Comparison of ENCODE assay signal across 8 mouse cellular contexts in genomic region chr6:13677141-13677761, GRCm38 (mm10). TPM values are rescaled to one million over a fixed set of nuclear protein-coding genes. Genes with fewer than 3 reads are reported as not detected.
DNase-seq lines count a peak whose midpoint lies in the region; ATAC-seq and TF ChIP-seq lines count a peak whose summit lies in the region.

No protein-coding gene starts in this region.

- peak; percentile 79 for DNase-seq in adrenal gland, adult 2 months
- DNase-seq in embryo, embryonic 11.5 days (ENCODE audit: low read depth, low spot score), result peak; percentile 31
- peak; percentile 53 for DNase-seq in gastrocnemius, postnatal 25 days
- DNase-seq in kidney, adult 9 months, result peak; percentile 49
- DNase-seq in liver, embryonic 13.5 days, result no peak
- peak; percentile 51 for DNase-seq in thymus, adult 2 months

- H3K36me3 ChIP-seq in liver, embryonic 13.5 days, result no peaks in the 10 kb centered on the region
- H3K36me3 ChIP-seq in neural tube, embryonic 14.5 days (ENCODE audit: control insufficient read depth, insufficient read depth, low read length), result no peaks in the 10 kb centered on the region
- no peaks in the 10 kb centered on the region for H3K36me3 ChIP-seq in thymus, adult 2 months (ENCODE audit: control insufficient read depth, insufficient read depth, low read length)

- no peak for TF ChIP-seq CTCF in thymus, adult 2 months (IDR thresholded peaks at IDR 0.05; ENCODE audit: borderline replicate concordance, control insufficient read depth, extremely low read depth, insufficient read depth, low read length, poor library complexity)

- H3K27me3 ChIP-seq in liver, embryonic 13.5 days, result no peaks in the 10 kb centered on the region
- peaks cover 5% of the 10 kb centered on the region; the same call in 1 of the 2 replicates for H3K27me3 ChIP-seq in neural tube, embryonic 14.5 days (ENCODE audit: control insufficient read depth, insufficient read depth, low read length)
- no peaks in the 10 kb centered on the region for H3K27me3 ChIP-seq in thymus, adult 2 months (ENCODE audit: control insufficient read depth, insufficient read depth, low read length)

- peaks cover 19% of the 10 kb centered on the region for H3K4me1 ChIP-seq in liver, embryonic 13.5 days (replicated peaks)
- peaks cover 12% of the 10 kb centered on the region; the same call in 1 of the 2 replicates for H3K4me1 ChIP-seq in neural tube, embryonic 14.5 days (ENCODE audit: control insufficient read depth, insufficient read depth, low read length)
- H3K4me1 ChIP-seq in thymus, adult 2 months (replicated peaks; ENCODE audit: control insufficient read depth, insufficient read depth, low read length), result peaks cover 8% of the 10 kb centered on the region

- peak overlapping the region; percentile 93 for H3K4me2 ChIP-seq in liver, embryonic 13.5 days
- H3K4me2 ChIP-seq in neural tube, embryonic 14.5 days (ENCODE audit: low read depth, low read length), result peak overlapping the region; percentile 62

- peak; percentile 28 for ATAC-seq in CD4-positive, CD25-positive, alpha-beta regulatory T cell, adult 4 months
- peak; percentile 37 for ATAC-seq in liver, embryonic 13.5 days (ENCODE audit: low read depth)
- ATAC-seq in neural tube, embryonic 14.5 days (ENCODE audit: low read depth), result peak; percentile 75

- WGBS in liver, embryonic 13.5 days (ENCODE audit: insufficient replicate concordance), result 1% methylated on average over 40 of the region's 43 CpGs
- WGBS in neural tube, embryonic 14.5 days, result under 1% methylated on average over 30 of the region's 43 CpGs
- under 1% methylated on average over 43 of the region's 43 CpGs for WGBS in thymus, adult 2 months

- TF ChIP-seq POLR2A in thymus, adult 2 months (IDR thresholded peaks at IDR 0.05; ENCODE audit: control insufficient read depth, extremely low read depth, insufficient read depth, low read length, poor library complexity), result no peak

- H3K9ac ChIP-seq in liver, embryonic 13.5 days, result peak overlapping the region; percentile 94
- H3K9ac ChIP-seq in neural tube, embryonic 14.5 days (replicated peaks; ENCODE audit: low read depth, low read length), result peak overlapping the region; percentile 96

- peak overlapping the region; percentile 86 for H3K27ac ChIP-seq in liver, embryonic 13.5 days
- peak overlapping the region; percentile 93 for H3K27ac ChIP-seq in neural tube, embryonic 14.5 days (ENCODE audit: low read depth, low read length)
- peak overlapping the region; percentile 20; the same call in 1 of the 2 replicates for H3K27ac ChIP-seq in thymus, adult 2 months (ENCODE audit: control insufficient read depth, insufficient read depth, low read length)

- no peaks in the 10 kb centered on the region for H3K9me3 ChIP-seq in liver, embryonic 13.5 days (replicated peaks)
- no peaks in the 10 kb centered on the region for H3K9me3 ChIP-seq in neural tube, embryonic 14.5 days (ENCODE audit: control insufficient read depth, low read length)

- peak overlapping the region; percentile 91 for H3K4me3 ChIP-seq in liver, embryonic 13.5 days (replicated peaks)
- peak overlapping the region; percentile 95 for H3K4me3 ChIP-seq in neural tube, embryonic 14.5 days (ENCODE audit: low read depth, low read length)
- H3K4me3 ChIP-seq in thymus, adult 2 months (ENCODE audit: control insufficient read depth, insufficient read depth, low read length), result peak overlapping the region; percentile 76

RNA-seq across cellular contexts. Expression of gene Bmt2, which starts 0.5 kb away (rescaled TPM):
- 10 to 100 TPM in 1 of 2 experiments, 1 to 10 TPM in 1; 7.6 to 10.7 TPM for polyA plus RNA-seq in CD4-positive, CD25-positive, alpha-beta regulatory T cell, adult 4 months (2017; shearing (Covaris generic))
- total RNA-seq in adrenal gland, adult 2 months (2021), result 10 to 100 TPM; 11.2 to 13.8 TPM
- 0.48 and 0.62 TPM in 2 replicates for polyA plus RNA-seq in adrenal gland, adult 2 months (2012; rRNA removed)
- 1 to 10 TPM; 7.9 to 9.1 TPM for total RNA-seq in gastrocnemius, postnatal 25 days (2021)
- polyA plus RNA-seq in liver, embryonic 13.5 days (2015; fragmentation: Nextera tagmentation; extraction: Ambion mirVana), result 3.5 and 3.9 TPM in 2 replicates
- polyA plus RNA-seq in neural tube, embryonic 14.5 days (2014; fragmentation: Nextera tagmentation; extraction: Ambion mirVana), result 31.1 and 32.5 TPM in 2 replicates
- polyA plus RNA-seq in thymus, adult 2 months (2012; rRNA removed), result 2.9 and 3.3 TPM in 2 replicates

Comparison
In these comparisons a context has a peak if more than half of its experiments do, and no peak if none do; other contexts are left out.
1. H3K27ac ChIP-seq: peak in every context shown above with its lines; median percentile 93 in neural tube, embryonic 14.5 days; 86 in liver, embryonic 13.5 days; 20 in thymus, adult 2 months.